In the genomic region with DNA sequence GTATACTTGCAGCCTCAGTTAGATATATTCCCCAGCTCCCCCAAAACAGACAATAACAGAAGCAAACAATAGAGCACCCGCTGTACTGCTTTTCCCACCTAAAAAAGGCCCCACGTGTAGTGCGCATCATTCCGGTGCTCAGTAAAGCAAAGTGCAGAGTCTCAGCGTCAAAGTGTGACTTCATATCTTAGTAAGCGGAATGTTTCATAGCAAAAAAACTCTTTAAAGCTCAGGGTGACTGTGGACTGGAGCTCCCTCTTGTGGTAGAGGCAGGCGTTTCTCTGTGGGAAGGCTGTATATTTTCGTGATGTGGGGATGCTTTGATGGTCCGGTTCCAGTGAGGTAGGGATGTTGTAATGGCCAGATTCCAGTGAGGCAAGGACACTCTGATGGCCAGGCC, we compare ENCODE assay signal across 10 mouse cellular contexts. TPM values are rescaled to one million over a fixed set of nuclear protein-coding genes. Genes with fewer than 3 reads are reported as not detected.
DNase-seq lines count a peak whose midpoint lies in the region; TF ChIP-seq lines count a peak whose summit lies in the region.
"Had no signal": no experiment of that assay in that cellular context is flagged by ENCODE, and none has a peak within 500 bp of the region (broad histone marks: within the 10 kb centered on the region; RNA-seq: fewer than 3 reads in every experiment).

No protein-coding gene starts in this region.

- 51% methylated on average over 9 of the region's 9 CpGs for WGBS in lung, adult 2 months

- peaks cover 3% of the 10 kb centered on the region; the same call in 1 of the 2 replicates for H3K4me1 ChIP-seq in bone marrow macrophage, adult 2 months (ENCODE audit: control insufficient read depth, insufficient read depth, low read length)
- peaks cover 9% of the 10 kb centered on the region for H3K4me1 ChIP-seq in lung, adult 2 months (ENCODE audit: control insufficient read depth, insufficient read depth, low read length)
- H3K4me1 ChIP-seq: hindbrain, embryonic 15.5 days; neural tube, embryonic 12.5 days had no signal

- no peak overlapping the region for H3K4me3 ChIP-seq in bone marrow macrophage, adult 2 months (ENCODE audit: insufficient read depth, low read length)
- no peak overlapping the region for H3K4me3 ChIP-seq in lung, adult 2 months (replicated peaks; ENCODE audit: extremely low read depth, low read depth, low read length)
- H3K4me3 ChIP-seq: hindbrain, embryonic 15.5 days; neural tube, embryonic 12.5 days had no signal

- TF ChIP-seq CTCF in bone marrow macrophage, adult 2 months (IDR thresholded peaks at IDR 0.05; ENCODE audit: low read depth, low read length): peak; percentile 71
- peak; percentile 65 for TF ChIP-seq CTCF in lung, adult 2 months (IDR thresholded peaks at IDR 0.05; ENCODE audit: insufficient read depth, low read length)

- DNase-seq in cerebellum, postnatal 36 days: peak; percentile 39 to 56
- DNase-seq in cerebellum, adult 8-10 months: no peak
- peak; percentile 23 for DNase-seq in ovary, postnatal 14 days (ENCODE audit: low spot score)
- no peak for DNase-seq in ovary, postnatal 10 days (ENCODE audit: low spot score)
- peak; percentile 32 to 41 for DNase-seq in heart, postnatal 36 days
- DNase-seq in lung, adult 2 months: peak; percentile 46
- peak; percentile 59 for DNase-seq in thymus, postnatal 25 days

- no peak for TF ChIP-seq POLR2A in bone marrow macrophage, adult 2 months (IDR thresholded peaks at IDR 0.05; ENCODE audit: borderline replicate concordance, low read depth, low read length)
- no peak for TF ChIP-seq POLR2A in lung, adult 2 months (IDR thresholded peaks at IDR 0.05; ENCODE audit: borderline replicate concordance, extremely low read depth, low read depth, low read length)

- intact Hi-C loops in heart, postnatal 36 days (cut with DNase I): loop anchor here (1.0 kb wide), 1 partner anchor 248 kb away; no protein-coding TSS in a partner anchor

- H3K27ac ChIP-seq in bone marrow macrophage, adult 2 months (ENCODE audit: insufficient read depth, low read depth, low read length): no peak overlapping the region
- H3K27ac ChIP-seq: hindbrain, embryonic 15.5 days; neural tube, embryonic 12.5 days had no signal

RNA-seq across cellular contexts. Expression of a gene that starts 37.1 kb away (rescaled TPM):
- polyA plus RNA-seq in bone marrow macrophage, adult 2 months (2012; ENCODE audit: insufficient read depth, insufficient read length, missing spikeins): not detected in 2 replicates
- total RNA-seq in heart, postnatal 36 days (2021): under 1 TPM; 0.50 to 0.73 TPM
- 70.3 and 122 TPM in 2 replicates for polyA plus RNA-seq in lung, adult 2 months (2012; rRNA removed)

Comparison
In these comparisons a context has a peak if more than half of its experiments do, and no peak if none do; other contexts are left out.
1. DNase-seq: peak in cerebellum, postnatal 36 days (2 of 2), ovary, postnatal 14 days (single experiment), heart, postnatal 36 days (2 of 2), lung, adult 2 months (single experiment) and thymus, postnatal 25 days (single experiment); none in cerebellum, adult 8-10 months (single experiment) and ovary, postnatal 10 days (single experiment).
2. RNA of a gene that starts 37.1 kb away (polyA plus RNA-seq): 70.3 to 122 TPM in lung, adult 2 months; not detected in bone marrow macrophage, adult 2 months; every median in the first group is over 10 times any median in the second.